Mouse (Mus musculus): ENCODE data around the gene Serpina12.

GRCm38 (mm10) chr12:104064996-104065395 lies 20.8 kb upstream of the Serpina12 start:
- TF ChIP-seq MAZ (IDR thresholded peaks at IDR 0.05; ENCODE audit: low read depth, low read length) (no peak), GABPA (IDR thresholded peaks at IDR 0.05; ENCODE audit: low read depth, low read length) (no peak), CTCF (IDR thresholded peaks at IDR 0.05 in 2 of 3, conservative IDR thresholded peaks at IDR 0.05 in 1 of 3; ENCODE audit: control insufficient read depth in 1 of 3, insufficient read depth in 1 of 3, low read depth in 2 of 3, low read length in 3 of 3, poor library complexity in 1 of 3, severe bottlenecking in 1 of 3) (no peak), NRF1 (IDR thresholded peaks at IDR 0.05; ENCODE audit: insufficient read depth, low read depth, low read length, poor library complexity, severe bottlenecking) (no peak), EP300 (IDR thresholded peaks at IDR 0.05; ENCODE audit: low read depth in 1 of 2, low read length in 2 of 2) (no peak), POLR2A (IDR thresholded peaks at IDR 0.05; ENCODE audit: control insufficient read depth in 1 of 2, insufficient read depth in 1 of 2, low read depth in 1 of 2, low read length in 2 of 2, poor library complexity in 1 of 2) (no peak), USF1 (IDR thresholded peaks at IDR 0.05; ENCODE audit: low read depth, low read length) (no peak), ZNF384 (IDR thresholded peaks at IDR 0.05; ENCODE audit: low read depth, low read length) (no peak), JUND (IDR thresholded peaks at IDR 0.05; ENCODE audit: low read depth, low read length) (no peak), POLR2AphosphoS5 (IDR thresholded peaks at IDR 0.05; ENCODE audit: borderline replicate concordance, low read depth, low read length) (no peak), MAX (IDR thresholded peaks at IDR 0.05; ENCODE audit: low read length) (no peak), USF2 (IDR thresholded peaks at IDR 0.05; ENCODE audit: borderline replicate concordance in 1 of 2, insufficient read depth in 1 of 2, low read depth in 1 of 2, low read length in 2 of 2) (no peak), GATA1 (IDR thresholded peaks at IDR 0.05; ENCODE audit: low read depth, low read length) (no peak), MAFK (IDR thresholded peaks at IDR 0.05; ENCODE audit: borderline replicate concordance, low read depth, low read length) (no peak)
